Mouse (Mus musculus) forebrain, postnatal 0 days (tissue): ENCODE results near the gene Robo3. TPM values are rescaled to one million over a fixed set of nuclear protein-coding genes. Genes with fewer than 3 reads are reported as not detected.

ENCODE experiments used
- ATAC-seq: fragments of 200-750 bp; cut with Nextera tagmentation; 2 replicates; pipeline ENCODE4 v1.8.0; 2017; ENCODE audit warnings: mild to moderate bottlenecking, moderate library complexity
- DNase-seq: peaks from one replicate; pipeline ENCODE4 v3.0.0-alpha.2; 2015
- H3K27ac ChIP-seq: fragments of 300-500 bp; sonication (generic); 2 replicates; pipeline ENCODE4 v1.5.1; 2014; ENCODE audit warnings: low read depth, mild to moderate bottlenecking, antibody characterized with exemption, low read length, moderate library complexity, mixed read lengths
- H3K27me3 ChIP-seq: fragments of 300-500 bp; sonication (generic); 2 replicates; pipeline ENCODE4 v1.6.1; 2014; ENCODE audit warnings: mild to moderate bottlenecking, low read length, mixed read lengths; ENCODE audit not compliant: insufficient read depth
- H3K36me3 ChIP-seq: fragments of 300-500 bp; sonication (generic); 2 replicates; pipeline ENCODE4 v1.6.1; 2014; ENCODE audit warnings: mild to moderate bottlenecking, moderate library complexity; ENCODE audit not compliant: insufficient read depth
- H3K4me1 ChIP-seq: fragments of 300-500 bp; sonication (generic); 2 replicates; pipeline ENCODE4 v1.6.1; 2014; ENCODE audit warnings: antibody characterized with exemption; ENCODE audit not compliant: insufficient read depth
- H3K4me2 ChIP-seq: fragments of 300-500 bp; sonication (generic); 2 replicates; pipeline ENCODE4 v1.6.1; 2014; ENCODE audit warnings: low read depth, mild to moderate bottlenecking, moderate library complexity
- H3K4me3 ChIP-seq: fragments of 300-500 bp; sonication (generic); 2 replicates; pipeline ENCODE4 v1.5.1; 2014; ENCODE audit warnings: low read depth, low read length, mixed read lengths
- H3K9ac ChIP-seq: fragments of 300-500 bp; sonication (generic); 2 replicates; pipeline ENCODE4 v1.6.1; 2014; ENCODE audit warnings: mild to moderate bottlenecking
- H3K9me3 ChIP-seq: fragments of 300-500 bp; sonication (generic); 2 replicates; pipeline ENCODE4 v1.6.1; 2016; ENCODE audit warnings: low read length
- CTCF ChIP-seq: sonication (generic); IDR thresholded peaks from 2 replicates; pipeline ENCODE4 v1.5.1; 2016; ENCODE audit warnings: antibody characterized with exemption, control low read depth, low read depth
- WGBS: fragments of 180-500 bp; shearing (Covaris S2); extraction: QIAGEN DNeasy Blood & Tissue Kit; methylation state at CpG from one replicate; pipeline ENCODE4 v1.1.7; 2014; 5-methylcytosine and 5-hydroxymethylcytosine counted together
- polyA plus RNA-seq: library from polyadenylated mRNA; unstranded; fragments of >200 nt; fragmentation: Nextera tagmentation; extraction: Ambion mirVana; gene quantifications from 2 replicates; pipeline ENCODE4 v1.2.1, GENCODE M21; 2015
- total RNA-seq: library from RNA; depleted of rRNA; stranded (reverse); fragments of >200 nt; gene quantifications from 2 replicates; pipeline ENCODE4 v1.2.3, GENCODE M21; 2014

Robo3 gene
- total and polyA plus RNA-seq, 2 experiments from 2014 or later, result 1.5 to 1.9 TPM

GRCm38 (mm10) chr9:37400585-37400984 is 32.5 kb downstream of the Robo3 start:
- no peak for ATAC-seq
- Histone ChIP-seq H3K27me3 (no peaks in the 10 kb centered on the region), H3K4me3 (no peak overlapping the region), H3K9ac (no peak overlapping the region), H3K4me2 (no peak overlapping the region), H3K4me1 (no peaks in the 10 kb centered on the region), H3K36me3 (no peaks in the 10 kb centered on the region), H3K9me3 (no peaks in the 10 kb centered on the region), H3K27ac (no peak overlapping the region)
- DNase-seq, result no peak
- TF ChIP-seq CTCF, result no peak
- 48% methylated on average over 2 of the region's 2 CpGs for WGBS

- H3K4me2 ChIP-seq, result no peak overlapping the region
- no peak for DNase-seq
- no peaks in the 10 kb centered on the region for H3K36me3 ChIP-seq
- 79% methylated on average over 8 of the region's 8 CpGs for WGBS
- H3K4me1 ChIP-seq, result no peaks in the 10 kb centered on the region; the same call in 1 of the 2 replicates
- H3K9ac ChIP-seq, result no peak overlapping the region
- no peaks in the 10 kb centered on the region for H3K9me3 ChIP-seq
- H3K27me3 ChIP-seq, result no peaks in the 10 kb centered on the region
- no peak overlapping the region for H3K27ac ChIP-seq
- no peak for TF ChIP-seq CTCF
- no peak for ATAC-seq
- no peak overlapping the region for H3K4me3 ChIP-seq
These were observed 39.4 kb downstream of the Robo3 start for GRCm38 (mm10) chr9:37393482-37394131.

- Histone ChIP-seq H3K9ac (no peak overlapping the region), H3K27ac (no peak overlapping the region), H3K4me1 (no peaks in the 10 kb centered on the region; the same call in 1 of the 2 replicates), H3K4me2 (no peak overlapping the region), H3K4me3 (no peak overlapping the region), H3K36me3 (no peaks in the 10 kb centered on the region), H3K27me3 (no peaks in the 10 kb centered on the region), H3K9me3 (no peaks in the 10 kb centered on the region)
- TF ChIP-seq CTCF, result no peak
- 49% methylated on average over 2 of the region's 2 CpGs for WGBS
- ATAC-seq, result no peak
- DNase-seq, result no peak
These were observed 41.0 kb downstream of the Robo3 start for GRCm38 (mm10) chr9:37392071-37392470.

- DNase-seq, result no peak
- TF ChIP-seq CTCF, result no peak
- no peak overlapping the region for H3K9ac ChIP-seq
- 76% methylated on average over 2 of the region's 2 CpGs for WGBS
- H3K4me1 ChIP-seq, result no peaks in the 10 kb centered on the region; the same call in 1 of the 2 replicates
- H3K4me3 ChIP-seq, result no peak overlapping the region
- ATAC-seq, result no peak
- no peaks in the 10 kb centered on the region for H3K36me3 ChIP-seq
- H3K4me2 ChIP-seq, result no peak overlapping the region
- H3K27me3 ChIP-seq, result no peaks in the 10 kb centered on the region
- no peak overlapping the region for H3K27ac ChIP-seq
- H3K9me3 ChIP-seq, result no peaks in the 10 kb centered on the region
These were observed 42.2 kb downstream of the Robo3 start for GRCm38 (mm10) chr9:37390891-37391290.

GRCm38 (mm10) chr9:37384284-37385182 is 48.5 kb downstream of the Robo3 start:
- H3K27ac ChIP-seq, result peak overlapping the region; percentile 62; the same call in 1 of the 2 replicates

GRCm38 (mm10) chr9:37383161-37383560 is 49.9 kb downstream of the Robo3 start:
- no peak overlapping the region for H3K4me2 ChIP-seq
- ATAC-seq (no peak), DNase-seq (no peak)
- H3K4me3 ChIP-seq, result no peak overlapping the region
- no peaks in the 10 kb centered on the region for H3K27me3 ChIP-seq
- no peak overlapping the region for H3K27ac ChIP-seq
- H3K4me1 ChIP-seq, result 0 out of 2 replicates have a peak, but pooled peaks cover 6% of the 10 kb centered on the region
- 94% methylated on average over 6 of the region's 6 CpGs for WGBS
- TF ChIP-seq CTCF, result no peak
- H3K9ac ChIP-seq, result no peak overlapping the region
- H3K9me3 ChIP-seq, result no peaks in the 10 kb centered on the region
- H3K36me3 ChIP-seq, result no peaks in the 10 kb centered on the region

More at GRCm38 (mm10) chr9:37384284-37385182, 48.5 kb downstream of the Robo3 start:
- WGBS, result 7% methylated on average over 53 of the region's 54 CpGs
- no peaks in the 10 kb centered on the region for H3K27me3 ChIP-seq
- H3K36me3 ChIP-seq, result no peaks in the 10 kb centered on the region
- peak overlapping the region; percentile 77 for H3K9ac ChIP-seq
- peak overlapping the region; percentile 78 for H3K4me2 ChIP-seq
- peak; percentile 54 for TF ChIP-seq CTCF
- 0 out of 2 replicates have a peak, but pooled peaks cover 6% of the 10 kb centered on the region for H3K4me1 ChIP-seq
- no peaks in the 10 kb centered on the region for H3K9me3 ChIP-seq
- ATAC-seq (peak; percentile 90), DNase-seq (peak; percentile 67)
- H3K4me3 ChIP-seq, result peak overlapping the region; percentile 48

- no peak for TF ChIP-seq CTCF
- Histone ChIP-seq H3K27me3 (no peaks in the 10 kb centered on the region), H3K4me2 (no peak overlapping the region), H3K4me1 (no peaks in the 10 kb centered on the region), H3K4me3 (no peak overlapping the region), H3K36me3 (no peaks in the 10 kb centered on the region), H3K9me3 (no peaks in the 10 kb centered on the region), H3K9ac (no peak overlapping the region), H3K27ac (no peak overlapping the region)
- no peak for DNase-seq
- ATAC-seq, result no peak
- 79% methylated on average over 5 of the region's 5 CpGs for WGBS
These were observed 57.3 kb downstream of the Robo3 start for GRCm38 (mm10) chr9:37375718-37376117.
